Mouse (Mus musculus): ENCODE measurements around the gene Aqr. TPM values are rescaled to one million over a fixed set of nuclear protein-coding genes. Genes with fewer than 3 reads are reported as not detected.

Aqr gene
- total RNA-seq, 2 experiments from 2014 or later = 19.6 to 21.2 TPM

DNA sequence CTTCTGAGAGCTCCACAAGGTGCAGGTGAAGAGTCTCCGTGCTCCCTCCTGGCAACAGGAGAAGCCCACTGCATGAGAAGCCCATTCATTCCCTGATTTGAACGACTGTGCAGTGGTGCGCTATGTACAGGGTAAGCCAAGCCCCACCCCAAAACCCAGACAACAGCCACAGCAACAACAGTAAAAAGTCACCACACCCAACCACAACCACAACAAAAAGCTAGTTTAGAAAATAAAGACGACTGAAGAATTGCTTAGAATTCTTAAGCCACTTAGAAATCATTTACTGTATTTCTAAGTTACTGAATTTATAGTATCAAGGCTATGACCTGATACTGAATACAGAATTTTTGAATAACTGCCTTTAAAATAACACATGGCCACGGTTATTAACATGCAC, 41.9 kb downstream of the Aqr start:
- DNase-seq = no peak
- intact Hi-C loops (cut with DNase I) = loop anchor here (2.0 to 5.0 kb wide), 2 partner anchors 178 to 278 kb away; no protein-coding TSS in a partner anchor

DNA sequence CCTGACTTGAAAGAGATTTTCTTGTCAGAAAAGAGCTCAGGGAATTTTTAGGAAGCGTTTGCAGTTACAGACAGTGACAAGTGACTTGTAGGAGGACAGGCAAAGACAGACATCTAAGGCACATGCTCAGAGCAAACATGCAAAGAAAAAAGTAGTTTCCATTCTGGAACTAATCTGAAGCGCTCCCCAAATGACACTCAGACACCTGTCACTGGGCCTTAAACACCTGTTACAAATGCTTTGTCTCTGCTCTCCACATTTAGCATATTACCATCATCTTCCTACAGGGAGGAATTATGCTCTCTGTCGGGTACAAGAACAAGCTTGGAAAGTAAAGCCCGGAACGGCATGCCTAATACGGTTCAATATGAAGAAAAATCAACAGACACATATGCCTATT, 43.0 kb downstream of the Aqr start:
- intact Hi-C loops (cut with DNase I) = loop anchor here (2.0 kb wide), 1 partner anchor 277 kb away; no protein-coding TSS in a partner anchor
- no peak for DNase-seq

DNA sequence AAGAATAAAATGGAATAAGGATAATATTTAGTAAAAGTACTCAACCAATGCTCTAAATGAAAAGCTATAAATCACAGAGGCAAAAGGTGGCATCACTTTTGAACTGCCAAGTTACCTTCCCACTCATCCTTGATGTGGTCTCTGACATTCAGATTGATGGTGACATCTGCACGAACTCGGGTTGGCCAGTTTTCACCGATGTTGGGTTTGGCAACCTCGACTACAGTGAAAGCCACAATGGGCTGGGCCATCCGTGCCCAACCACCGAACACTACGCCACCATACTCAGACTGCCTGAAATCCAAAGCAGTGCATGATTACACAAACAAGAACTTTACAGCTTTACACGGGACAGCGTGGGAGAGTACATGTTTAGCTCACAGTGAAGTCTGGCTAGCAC, 50.1 kb downstream of the Aqr start:
- DNase-seq = no peak
- intact Hi-C loops (cut with DNase I) = no loop called here

DNA sequence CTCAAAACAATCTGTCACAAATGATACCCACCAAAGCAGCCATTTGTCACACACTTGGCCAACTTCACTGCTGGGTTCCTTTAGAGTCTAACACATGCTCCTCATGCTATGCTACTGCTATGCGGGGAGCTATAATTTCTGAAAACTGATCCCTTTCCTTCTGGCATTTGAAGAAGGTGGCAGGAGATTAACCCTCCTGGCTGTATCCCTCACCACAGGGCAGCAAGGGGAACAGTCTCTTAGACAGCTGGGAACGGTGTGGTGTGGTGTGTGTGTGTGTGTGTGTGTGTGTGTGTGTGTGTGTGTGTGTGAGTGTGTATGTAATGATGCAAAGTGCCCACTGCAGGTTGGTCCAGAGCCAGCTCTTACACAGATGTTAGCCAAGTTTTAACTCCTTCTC, 51.0 kb downstream of the Aqr start:
- DNase-seq = no peak
- intact Hi-C loops (cut with DNase I) = no loop called here

DNA sequence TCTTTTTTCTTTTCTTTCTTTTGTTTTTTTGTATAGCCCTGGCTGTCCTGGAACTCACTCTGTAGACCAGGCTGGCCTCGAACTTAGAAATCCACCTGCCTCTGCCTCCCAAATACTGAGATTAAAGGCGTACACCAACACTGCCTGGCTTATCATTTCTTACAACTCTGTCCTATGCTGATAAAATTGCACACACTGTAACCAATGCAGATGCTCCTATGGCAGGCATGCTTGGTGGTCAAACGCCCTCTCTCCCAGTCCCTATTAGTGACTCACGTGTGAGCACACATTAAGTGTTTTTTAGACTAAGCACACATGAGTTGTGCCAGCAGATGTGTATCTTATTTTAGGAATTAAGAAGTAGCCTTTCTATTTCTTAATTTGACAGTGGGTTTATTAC, 53.5 kb downstream of the Aqr start:
- intact Hi-C loops (cut with DNase I) = loop anchor here (5.0 kb wide), 1 partner anchor 76 kb away; no protein-coding TSS in a partner anchor
- DNase-seq = no peak

DNA sequence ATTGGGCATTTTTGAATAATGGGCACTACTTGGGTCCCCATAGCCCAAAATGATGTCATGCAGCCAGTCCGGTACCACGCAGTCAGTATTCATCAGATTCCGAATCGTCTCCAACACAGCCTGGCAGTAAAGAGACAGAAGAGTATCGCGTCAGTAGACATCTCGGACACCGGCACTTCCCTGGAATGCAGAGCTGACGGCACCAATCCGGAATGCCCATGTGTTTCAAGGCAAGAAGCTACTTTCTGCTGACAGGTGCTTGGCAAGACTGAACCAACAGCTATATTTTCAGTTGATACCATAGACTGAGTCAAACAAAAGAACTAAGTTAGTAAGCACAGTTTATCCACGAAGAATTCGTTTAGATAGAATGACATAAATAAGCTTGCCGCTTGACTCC, 56.2 kb downstream of the Aqr start:
- peak; percentile 13 to 37 for DNase-seq
- intact Hi-C loops (cut with DNase I) = loop anchor here (5.0 kb wide), 1 partner anchor 73 kb away; no protein-coding TSS in a partner anchor

DNA sequence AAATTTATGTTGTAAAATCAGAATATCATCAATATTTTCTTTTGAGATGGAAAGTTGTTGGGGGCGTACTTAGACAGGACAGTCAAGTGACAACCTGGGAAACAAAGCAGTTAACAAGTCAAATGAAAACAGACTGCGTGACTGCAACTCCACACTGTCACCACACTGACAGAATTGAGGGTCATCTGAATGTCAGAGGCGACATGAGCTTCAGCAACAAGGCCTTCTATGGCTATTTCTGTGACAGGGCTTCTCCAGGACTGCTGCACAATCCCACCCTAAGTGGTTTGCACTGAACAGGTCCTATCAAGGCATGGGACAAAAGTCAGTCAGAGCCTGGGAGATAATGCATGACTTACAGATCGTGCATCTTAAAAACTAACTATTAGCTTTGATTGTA, 63.5 kb downstream of the Aqr start:
- intact Hi-C loops (cut with DNase I) = no loop called here
- no peak for DNase-seq

DNA sequence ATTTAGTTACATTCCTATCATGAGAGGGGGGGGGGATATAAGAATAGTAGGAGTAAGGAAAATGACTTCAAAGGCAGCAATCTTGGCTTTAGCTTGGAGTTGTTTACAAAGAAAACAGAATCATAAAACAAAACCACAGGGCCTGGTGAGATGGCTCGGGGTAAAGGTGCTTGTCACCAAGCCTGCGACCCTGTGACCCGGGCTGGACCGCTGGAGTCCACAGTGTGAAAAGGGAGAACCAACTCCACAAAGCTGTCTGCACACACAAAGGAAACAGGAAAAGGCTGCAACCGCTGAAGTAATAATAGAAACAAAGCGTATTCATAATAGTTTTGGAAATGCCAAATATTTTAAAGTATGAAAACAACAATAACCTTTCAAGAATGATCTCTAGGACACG, 67.4 kb downstream of the Aqr start:
- no peak for DNase-seq
- intact Hi-C loops (cut with DNase I) = no loop called here

DNA sequence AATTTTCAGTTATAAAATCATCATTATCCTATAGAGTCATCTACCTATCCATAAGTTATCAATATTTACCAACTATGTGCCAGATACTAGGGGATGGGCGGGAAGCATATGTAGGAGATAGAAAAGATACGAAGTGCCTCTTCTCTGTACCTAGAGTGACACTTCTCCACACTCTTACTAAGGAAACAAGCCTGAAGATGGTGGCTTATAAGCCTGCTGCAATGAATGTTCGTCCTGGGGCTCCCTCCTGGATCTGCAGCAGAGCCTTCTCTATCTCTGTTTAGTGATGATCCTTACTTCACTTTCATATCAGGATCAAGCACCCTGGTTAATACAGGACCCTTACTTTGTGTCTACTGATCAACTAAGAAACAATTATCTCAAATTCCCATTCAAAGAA, 69.2 kb downstream of the Aqr start:
- DNase-seq = no peak
- intact Hi-C loops (cut with DNase I) = no loop called here

DNA sequence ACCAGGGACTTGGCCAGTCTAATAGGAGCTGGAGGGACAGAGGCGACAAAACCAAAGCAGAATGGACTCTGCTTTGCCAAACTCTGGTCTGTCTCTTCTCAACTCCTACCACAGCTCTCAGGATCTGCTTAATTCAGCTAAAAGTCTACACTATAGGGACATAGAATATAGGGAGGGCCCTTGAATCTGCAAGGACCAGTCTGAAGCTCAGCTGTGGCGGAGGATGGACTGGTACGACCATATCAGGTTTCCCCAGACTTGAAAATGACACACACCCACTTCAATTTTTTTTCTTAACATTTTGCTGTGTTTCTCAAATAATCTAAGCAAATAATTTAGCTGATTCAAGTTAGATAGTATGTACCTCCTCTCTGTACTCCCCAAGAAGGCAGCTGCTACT, 69.6 kb downstream of the Aqr start:
- intact Hi-C loops (cut with DNase I) = no loop called here

DNA sequence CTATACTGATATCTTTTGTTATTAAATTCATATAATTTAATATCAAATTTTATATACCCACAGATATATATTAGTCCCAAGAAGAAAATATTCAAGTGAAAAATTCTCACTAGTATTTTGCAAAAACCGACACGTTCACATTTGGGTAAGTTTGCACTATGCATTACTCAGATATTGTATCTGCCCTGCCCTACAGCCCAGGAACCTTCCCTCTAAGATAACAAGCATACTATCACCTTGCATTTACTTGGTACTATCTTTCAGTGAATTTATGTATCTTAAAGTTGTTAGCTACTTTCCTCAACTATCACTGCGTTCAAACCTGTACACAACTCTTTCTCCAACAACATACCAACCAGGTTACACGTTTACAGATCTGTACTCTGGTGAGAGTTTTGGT, 71.3 kb downstream of the Aqr start:
- intact Hi-C loops (cut with DNase I) = no loop called here
- DNase-seq = no peak

More for the DNA sequence above, 69.6 kb downstream of the Aqr start:
- DNase-seq = no peak

DNA sequence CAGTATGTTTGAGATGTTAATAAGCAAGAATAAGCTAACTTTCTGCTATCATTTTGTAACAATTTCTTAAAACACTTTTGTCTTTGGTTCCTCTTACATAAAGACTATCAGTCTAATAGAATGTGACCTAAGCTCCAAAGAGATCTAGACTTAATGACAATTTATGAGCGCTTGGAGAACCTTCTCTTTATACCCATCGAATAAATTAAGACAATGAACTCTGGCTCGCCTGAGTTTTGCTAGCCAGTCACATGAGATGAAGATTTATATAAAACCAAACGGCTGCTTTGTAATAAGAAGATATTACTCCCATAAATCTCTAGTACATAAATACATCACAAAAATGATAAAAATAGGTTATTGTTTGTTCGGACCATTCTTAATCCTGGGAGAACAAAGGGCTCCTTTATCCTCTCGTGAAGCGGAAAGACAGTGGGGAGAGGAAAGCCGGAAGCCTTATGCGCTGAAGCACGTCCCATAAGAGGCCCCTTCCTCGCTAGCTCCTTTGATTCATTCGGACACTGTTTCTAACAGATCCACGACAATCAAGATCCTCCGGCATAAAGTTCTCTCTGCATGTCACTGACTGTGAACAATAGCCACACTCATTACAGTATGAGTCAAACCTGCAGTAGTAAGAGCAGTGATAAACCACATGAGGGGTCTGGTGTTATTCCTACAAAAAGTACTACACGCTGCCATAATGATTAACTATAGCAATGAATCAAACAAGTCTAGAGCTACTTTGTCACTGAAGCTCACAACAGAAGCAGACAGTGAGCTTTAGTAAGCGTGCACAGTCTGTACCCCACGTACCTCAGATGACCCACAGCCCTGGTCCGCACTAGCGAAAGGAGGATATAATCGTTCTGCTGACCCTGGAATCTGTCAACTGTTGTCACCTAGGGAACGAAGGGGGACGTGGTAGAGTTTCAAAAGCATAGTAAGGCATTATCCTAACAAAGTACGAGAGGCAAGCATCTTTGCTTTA, 79.2 kb downstream of the Aqr start:
- intact Hi-C loops (cut with DNase I) = no loop called here
- no peak for DNase-seq

DNA sequence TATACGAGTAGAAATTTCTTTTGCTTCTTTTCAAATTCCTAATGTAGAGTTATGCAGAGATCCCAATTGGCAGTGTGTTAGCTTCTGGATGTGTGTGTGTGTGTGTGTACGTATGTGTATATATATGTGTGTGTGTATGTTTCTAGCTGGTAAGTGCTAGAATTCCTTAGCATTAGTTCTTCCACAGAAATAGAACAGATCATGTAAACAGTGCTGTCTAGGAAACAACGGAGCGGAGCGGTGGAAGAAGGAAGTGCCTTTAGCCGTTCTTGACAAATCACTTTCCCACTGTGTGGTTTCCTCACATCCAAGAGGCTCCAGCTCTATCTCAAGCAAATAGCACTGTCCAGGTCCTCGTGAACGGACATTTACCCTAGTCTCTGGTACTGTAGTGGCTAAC, 80.4 kb downstream of the Aqr start:
- intact Hi-C loops (cut with DNase I) = no loop called here
- DNase-seq = no peak

DNA sequence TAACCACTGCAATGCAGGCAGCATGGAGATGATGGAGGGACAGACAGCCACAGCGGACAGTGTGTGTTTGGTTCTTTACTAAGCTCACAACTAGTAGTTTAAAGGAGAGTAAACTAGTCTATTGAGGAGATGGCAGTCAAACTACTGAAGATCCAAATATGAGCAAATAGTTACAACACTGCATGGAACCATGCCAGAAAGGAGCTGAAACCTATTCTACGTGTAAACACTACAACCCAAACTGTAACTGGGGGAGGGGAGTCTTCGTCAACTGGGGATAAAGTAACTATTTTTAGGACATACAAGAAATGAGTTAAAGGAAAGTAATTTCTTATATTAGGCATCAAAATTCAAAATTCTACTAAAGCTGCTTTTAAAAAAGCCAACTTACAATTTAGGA, 84.4 kb downstream of the Aqr start:
- DNase-seq = no peak
- intact Hi-C loops (cut with DNase I) = no loop called here

DNA sequence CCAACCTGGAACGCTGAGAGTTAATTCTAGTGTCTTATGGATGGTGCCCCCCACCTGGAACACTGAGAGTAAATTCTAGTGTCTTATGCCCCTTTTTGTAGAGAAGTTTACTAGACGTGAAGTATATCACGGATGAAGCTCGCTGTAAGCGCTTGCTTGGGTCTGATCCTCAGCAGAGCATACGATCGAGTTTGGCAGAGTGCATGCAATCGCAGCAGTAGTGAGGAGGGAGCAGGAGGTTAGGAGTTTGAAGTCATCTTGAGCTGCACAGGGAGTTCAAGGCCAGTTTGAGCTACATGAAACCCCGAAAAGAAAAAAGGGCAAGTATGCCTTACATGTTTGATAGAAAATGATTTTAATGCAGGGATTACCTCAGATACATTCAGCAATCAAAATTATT, 86.0 kb downstream of the Aqr start:
- no peak for DNase-seq
- intact Hi-C loops (cut with DNase I) = no loop called here

DNA sequence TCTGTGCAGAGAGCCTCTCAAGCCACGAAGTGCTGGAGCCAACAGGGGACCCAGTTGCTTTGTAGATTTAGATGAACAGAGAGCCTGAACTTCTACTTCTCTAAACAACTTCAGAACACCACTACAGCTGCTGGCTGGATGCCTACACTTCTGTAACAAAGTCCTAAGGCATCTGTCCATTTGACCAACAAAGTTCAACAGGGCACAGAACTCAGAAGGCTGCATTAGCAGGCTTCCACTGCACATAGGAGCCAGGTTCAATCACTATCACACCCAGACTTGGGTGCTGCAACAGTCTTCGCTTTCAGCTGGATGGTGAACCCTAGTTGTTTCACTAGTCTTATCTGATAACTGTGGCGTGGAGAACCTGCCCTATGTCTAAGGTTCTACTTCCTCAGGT, 87.0 kb downstream of the Aqr start:
- no peak for DNase-seq
- intact Hi-C loops (cut with DNase I) = no loop called here

DNA sequence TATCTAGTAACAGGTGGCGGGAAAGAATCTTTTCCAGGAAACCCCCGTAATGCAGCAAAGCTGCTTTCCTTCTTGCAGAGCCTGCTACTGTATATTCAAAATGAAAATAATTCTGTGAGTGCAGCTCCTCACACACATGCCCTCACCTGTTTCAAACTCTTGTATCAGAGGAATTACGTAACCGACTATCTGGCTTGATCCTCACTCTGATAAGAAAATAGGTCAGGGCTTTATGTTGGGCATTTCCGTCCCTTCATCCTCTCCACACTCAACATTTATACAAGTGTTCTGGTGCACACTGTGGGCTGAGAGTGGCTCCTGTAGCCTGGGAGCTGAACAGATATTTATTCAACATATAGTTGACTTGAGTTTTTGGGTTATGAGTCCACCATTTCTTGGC, 87.7 kb downstream of the Aqr start:
- intact Hi-C loops (cut with DNase I) = no loop called here
- DNase-seq = no peak

DNA sequence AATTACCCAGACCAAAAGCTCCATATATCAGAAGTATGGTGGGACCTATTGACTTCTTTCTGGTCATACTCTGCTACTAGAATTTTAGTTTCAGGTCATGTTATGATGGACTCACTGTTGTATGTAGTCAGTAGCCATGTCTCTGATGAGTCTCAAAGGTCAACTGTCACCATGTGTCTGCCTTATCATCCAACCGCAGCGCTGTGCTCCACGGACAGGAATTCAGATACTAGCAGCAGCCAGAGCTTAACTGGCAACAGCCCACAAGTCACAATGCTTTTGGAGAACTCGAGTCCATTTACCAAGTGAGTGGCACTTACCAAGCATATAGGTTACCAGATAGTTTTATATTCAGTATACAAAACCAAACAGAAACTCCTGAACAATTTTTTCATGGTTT, 89.2 kb downstream of the Aqr start:
- intact Hi-C loops (cut with DNase I) = no loop called here
- DNase-seq = no peak

DNA sequence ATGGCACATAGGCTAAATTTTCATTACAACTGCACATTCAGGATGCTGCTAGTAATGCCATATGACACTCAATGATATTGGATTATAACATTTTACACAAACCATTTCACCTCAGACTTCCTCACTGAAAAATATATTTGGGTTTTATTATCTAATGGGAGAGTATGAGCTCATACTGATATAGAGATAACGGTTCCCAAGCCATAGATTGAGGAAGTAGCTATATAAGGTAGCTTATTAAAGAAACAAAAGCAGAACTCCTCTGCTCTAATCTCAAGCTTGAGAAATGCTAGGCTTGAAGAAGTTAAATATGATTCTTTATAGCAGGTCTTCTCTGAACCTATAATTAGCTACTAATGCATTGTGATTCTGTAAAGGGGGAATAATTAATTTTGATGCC, 90.3 kb downstream of the Aqr start:
- intact Hi-C loops (cut with DNase I) = no loop called here

DNA sequence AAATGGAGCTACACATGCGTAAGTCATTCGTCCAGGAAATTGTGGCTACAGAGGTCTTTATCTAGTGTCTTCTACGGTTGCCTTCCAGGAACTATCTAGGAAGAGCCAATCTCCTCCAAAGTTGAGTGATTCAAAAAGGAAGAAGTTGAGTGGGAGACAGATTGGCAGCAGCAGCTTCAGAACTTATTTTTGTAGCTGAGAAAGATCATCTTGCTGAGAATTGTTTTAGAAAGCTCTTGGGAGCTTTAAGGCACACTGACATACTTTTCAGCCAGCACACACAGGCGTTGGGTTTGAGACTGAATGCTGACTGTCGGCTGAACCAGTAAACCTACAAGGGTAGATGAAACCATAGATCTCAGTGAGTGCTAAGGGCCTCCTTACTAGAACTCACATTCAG, 91.5 kb downstream of the Aqr start:
- intact Hi-C loops (cut with DNase I) = no loop called here
- DNase-seq = no peak

More for the DNA sequence above, 90.3 kb downstream of the Aqr start:
- DNase-seq = no peak

DNA sequence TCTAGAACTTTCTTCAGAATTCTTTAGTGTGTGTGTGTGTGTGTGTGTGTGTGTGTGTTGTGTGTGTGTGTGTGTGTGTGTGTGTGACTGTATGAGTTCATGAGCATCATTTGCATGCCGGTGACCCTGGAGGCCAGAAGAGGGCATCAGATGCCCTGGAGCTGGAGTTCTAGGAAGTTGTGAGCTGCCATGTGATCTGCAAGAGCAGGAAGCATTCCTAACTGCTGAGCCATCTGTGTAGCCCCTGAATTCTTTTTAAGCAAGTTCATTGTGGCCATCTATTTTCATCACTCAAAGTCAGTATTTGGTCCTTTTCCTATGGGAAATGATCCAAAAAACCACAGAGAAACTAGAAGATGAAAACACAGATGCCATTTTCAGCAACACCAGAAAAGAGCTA, 92.1 kb downstream of the Aqr start:
- intact Hi-C loops (cut with DNase I) = no loop called here
- no peak for DNase-seq

DNA sequence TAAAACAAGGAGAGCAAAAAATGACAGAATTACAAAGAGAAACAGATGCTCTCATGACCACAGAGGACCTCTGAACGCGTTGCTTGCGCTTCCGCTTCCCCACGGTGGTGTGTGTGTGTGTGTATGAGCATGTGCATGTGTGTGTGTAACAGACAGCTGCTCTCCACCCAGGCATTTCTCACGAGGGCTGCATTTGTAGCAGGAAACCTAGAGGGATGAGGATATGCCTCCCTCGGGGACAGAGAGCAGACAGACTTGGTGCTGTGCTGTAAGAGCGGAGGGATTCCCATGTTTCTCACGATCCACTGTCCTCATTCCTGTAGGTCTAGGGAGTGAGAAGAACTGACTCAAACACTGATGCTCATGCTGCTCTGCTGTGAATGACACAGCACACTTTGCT, 93.2 kb downstream of the Aqr start:
- intact Hi-C loops (cut with DNase I) = no loop called here
- DNase-seq = no peak

Measured in heart, postnatal 14 days (tissue).